Mouse (Mus musculus): ENCODE measurements around the gene 4930519G04Rik. TPM values are rescaled to one million over a fixed set of nuclear protein-coding genes. Genes with fewer than 3 reads are reported as not detected.

4930519G04Rik gene
- not detected for total RNA-seq (2023)

DNA sequence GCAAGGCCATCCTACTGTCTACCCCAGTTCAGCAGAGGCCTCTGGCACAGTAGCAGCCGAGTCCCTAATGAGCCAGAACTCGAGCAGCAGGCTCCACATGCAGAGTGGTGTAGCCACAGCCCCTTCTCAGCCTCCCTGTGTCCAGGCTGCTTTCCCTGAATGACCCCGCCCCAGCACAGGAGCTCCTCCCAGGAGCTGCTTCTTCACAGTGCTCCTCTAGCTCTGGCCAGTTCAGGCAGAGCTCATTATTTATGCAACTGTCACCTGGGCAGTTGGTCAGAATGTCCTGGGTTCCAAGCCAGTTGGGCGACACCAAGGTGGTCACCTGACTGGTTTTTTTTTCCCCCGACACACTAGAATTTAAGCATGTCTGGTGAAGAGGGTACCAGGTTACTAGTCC is at the start of gene 4930519G04Rik:
Gene 4930519G04Rik (plus strand): TSS at position 301 of the 400 bp plus-strand sequence.

DNA sequence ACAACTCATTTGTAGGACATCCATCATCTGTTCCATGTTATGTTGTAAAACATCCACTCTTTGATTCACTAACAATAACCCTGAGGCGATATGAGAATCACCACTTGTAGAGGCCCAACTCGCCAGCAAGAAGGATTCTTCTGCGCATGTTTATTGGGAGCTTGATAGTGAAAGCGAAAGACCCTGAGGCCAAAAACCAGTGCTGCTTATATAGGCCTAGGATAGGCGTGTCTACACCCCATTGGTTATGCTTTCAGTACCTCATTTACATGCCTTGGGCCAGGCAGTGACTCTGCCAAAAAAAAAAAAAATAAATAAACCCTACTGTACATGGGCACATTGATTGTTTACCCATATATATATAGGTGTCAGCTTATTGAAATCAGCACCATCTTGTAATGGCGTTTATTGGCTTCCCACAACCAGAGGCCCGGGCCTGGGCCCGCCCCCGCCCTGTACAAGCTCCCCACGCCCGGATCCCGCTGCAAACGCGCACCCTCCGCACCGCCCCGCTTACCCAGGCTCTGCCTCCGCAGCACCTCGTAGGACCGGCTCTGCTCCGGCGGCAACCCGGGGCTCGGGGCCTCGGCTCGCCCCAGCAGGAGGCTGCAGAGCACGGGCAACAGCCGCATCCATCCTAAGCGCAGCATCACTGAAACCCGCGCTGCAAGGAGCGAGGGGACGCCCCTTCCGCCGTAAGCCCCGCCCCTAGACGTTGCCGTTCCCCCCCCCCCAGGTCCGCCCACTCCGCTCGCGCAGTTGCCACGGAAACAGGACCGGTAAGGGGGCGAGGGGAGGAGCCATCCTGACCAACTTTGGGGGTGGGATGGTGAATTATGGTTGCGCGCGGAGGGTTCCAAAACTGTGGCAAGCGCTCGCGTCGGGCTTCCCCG is 30.4 kb upstream of the 4930519G04Rik start, which contains the start of gene 1500011B03Rik:
Gene 1500011B03Rik (minus strand): TSS at position 673 of the 893 bp plus-strand sequence.

DNA sequence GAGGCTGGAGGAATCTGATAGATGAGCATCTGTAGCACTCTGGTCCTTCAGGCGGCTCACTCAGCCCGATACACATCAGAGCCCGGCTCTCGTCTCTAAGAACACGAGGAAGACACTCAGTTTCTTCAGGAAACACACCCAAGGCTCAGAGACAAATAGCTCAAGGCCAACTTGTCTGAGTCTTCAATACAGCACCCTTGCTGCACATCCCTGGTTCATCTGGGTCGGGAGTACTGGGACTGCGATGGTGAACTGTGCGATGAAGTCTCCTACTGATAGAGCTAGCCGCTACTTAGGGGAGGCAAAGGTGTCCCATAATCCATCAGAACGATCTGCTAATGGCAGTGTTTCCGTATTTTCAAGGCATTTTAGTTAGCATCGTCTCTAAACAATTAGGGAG is 5.1 kb downstream of the 4930519G04Rik start, which contains the start of gene Gm9936:
Gene Gm9936 (minus strand): TSS at position 101 of the 400 bp plus-strand sequence.

GRCm38 (mm10) chr5:114896688-114897373 is 43.4 kb downstream of the 4930519G04Rik start, which contains the start of gene Oasl2:
Gene Oasl2 (plus strand): TSS chr5:114896936.

GRCm38 (mm10) chr5:114922998-114923473 is 69.6 kb downstream of the 4930519G04Rik start, which contains the start of gene Oasl1:
Gene Oasl1 (plus strand): TSS chr5:114923240.

Other genes with a start within 250 kb of the 4930519G04Rik start
- 10 to 100 TPM in 1 of 2 experiments, 1 to 10 TPM in 1; 7.4 to 11.9 TPM for gene Trpv4, start 195.2 kb upstream of the 4930519G04Rik start, total RNA-seq (2023)
- 100 to 1,000 TPM; 175 to 179 TPM for gene Gltp, start 162.7 kb upstream of the 4930519G04Rik start, total RNA-seq (2023)
- gene Tchp, start 145.9 kb upstream of the 4930519G04Rik start, total RNA-seq (2023), result 10 to 100 TPM in 1 of 2 experiments, 1 to 10 TPM in 1; 7.6 to 11.7 TPM
- 100 to 1,000 TPM; 156 to 165 TPM for gene Ankrd13a, start 79.0 kb upstream of the 4930519G04Rik start, total RNA-seq (2023)
- 100 to 1,000 TPM; 144 to 147 TPM for gene Git2, start 78.1 kb upstream of the 4930519G04Rik start, total RNA-seq (2023)
- gene 1500011B03Rik, start 30.2 kb upstream of the 4930519G04Rik start, total RNA-seq (2023), result 10 to 100 TPM; 34.2 to 43.0 TPM
- gene Gm9936, start 5.0 kb downstream of the 4930519G04Rik start, total RNA-seq (2023), result not detected
- gene Oasl2, start 43.3 kb downstream of the 4930519G04Rik start, total RNA-seq (2023), result 10 to 100 TPM; 39.8 to 50.6 TPM
- 10 to 100 TPM; 12.9 to 15.3 TPM for gene Oasl1, start 69.6 kb downstream of the 4930519G04Rik start, total RNA-seq (2023)
- 10 to 100 TPM; 16.4 to 20.3 TPM for gene 2210016L21Rik, start 88.5 kb downstream of the 4930519G04Rik start, total RNA-seq (2023)
- not detected for gene Hnf1a, start 117.4 kb downstream of the 4930519G04Rik start, total RNA-seq (2023)
- gene Sppl3, start 157.5 kb downstream of the 4930519G04Rik start, total RNA-seq (2023), result 10 to 100 TPM; 64.1 to 64.7 TPM
- gene Gm10401, start 244.6 kb downstream of the 4930519G04Rik start, total RNA-seq (2023), result not detected

Measured in monocyte, adult 59 days (primary cell).